Mouse (Mus musculus): ENCODE measurements around the gene Gm11027. TPM values are rescaled to one million over a fixed set of nuclear protein-coding genes. Genes with fewer than 3 reads are reported as not detected.
"Not testable (repeated sequence)": the region's sequence is repeated elsewhere in the genome, so short reads cannot be mapped to it uniquely, and the experiment has no call there.

The Gm11027 gene
- total RNA-seq (2012; rRNA removed): not detected in 2 replicates

DNA sequence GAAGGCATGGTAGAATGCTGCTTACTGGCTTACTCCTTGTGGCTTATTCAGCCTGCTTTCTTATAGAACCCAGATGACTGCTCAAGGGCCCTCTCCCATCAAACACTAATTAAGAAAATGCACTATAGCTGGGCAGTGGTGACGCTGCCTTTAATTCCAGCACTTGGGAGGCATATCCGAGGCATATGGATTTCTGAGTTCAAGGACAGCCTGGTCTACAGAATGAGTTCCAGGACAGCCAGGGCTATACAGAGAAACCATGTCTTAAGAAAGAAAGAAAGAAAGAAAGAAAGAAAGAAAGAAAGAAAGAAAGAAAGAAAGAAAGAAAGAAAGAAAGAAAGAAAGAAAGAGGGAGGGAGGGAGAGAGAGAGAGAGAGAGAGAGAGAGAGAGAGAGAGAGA lies at the start of gene Gm11027:
TSS of gene Gm11027 (plus strand) at position 301 of the 400 bp plus-strand sequence.
- DNase-seq (ENCODE audit: low read depth, low spot score); H3K27ac ChIP-seq (ENCODE audit: insufficient read depth, low read depth, low read length, poor library complexity, severe bottlenecking); H3K9me3 ChIP-seq (ENCODE audit: control insufficient read depth, insufficient read depth, low read depth, low read length); in situ Hi-C loops (cut with MboI; ENCODE audit: low sequenced_read_pairs in 2 of 2, unreplicated experiment in 2 of 2); H3K4me1 ChIP-seq (ENCODE audit: control insufficient read depth in 2 of 2, insufficient read depth in 2 of 2, low read length in 2 of 2, poor library complexity in 1 of 2); H3K4me3 ChIP-seq (ENCODE audit: insufficient read depth in 1 of 2, low read depth in 1 of 2, low read length in 2 of 2, poor library complexity in 1 of 2, severe bottlenecking in 1 of 2); H3K36me3 ChIP-seq (ENCODE audit: control insufficient read depth, insufficient read depth, low read length, poor library complexity, severe bottlenecking); H3K9ac ChIP-seq (ENCODE audit: insufficient read depth, low read depth, low read length, poor library complexity, severe bottlenecking): not testable (repeated sequence)

DNA sequence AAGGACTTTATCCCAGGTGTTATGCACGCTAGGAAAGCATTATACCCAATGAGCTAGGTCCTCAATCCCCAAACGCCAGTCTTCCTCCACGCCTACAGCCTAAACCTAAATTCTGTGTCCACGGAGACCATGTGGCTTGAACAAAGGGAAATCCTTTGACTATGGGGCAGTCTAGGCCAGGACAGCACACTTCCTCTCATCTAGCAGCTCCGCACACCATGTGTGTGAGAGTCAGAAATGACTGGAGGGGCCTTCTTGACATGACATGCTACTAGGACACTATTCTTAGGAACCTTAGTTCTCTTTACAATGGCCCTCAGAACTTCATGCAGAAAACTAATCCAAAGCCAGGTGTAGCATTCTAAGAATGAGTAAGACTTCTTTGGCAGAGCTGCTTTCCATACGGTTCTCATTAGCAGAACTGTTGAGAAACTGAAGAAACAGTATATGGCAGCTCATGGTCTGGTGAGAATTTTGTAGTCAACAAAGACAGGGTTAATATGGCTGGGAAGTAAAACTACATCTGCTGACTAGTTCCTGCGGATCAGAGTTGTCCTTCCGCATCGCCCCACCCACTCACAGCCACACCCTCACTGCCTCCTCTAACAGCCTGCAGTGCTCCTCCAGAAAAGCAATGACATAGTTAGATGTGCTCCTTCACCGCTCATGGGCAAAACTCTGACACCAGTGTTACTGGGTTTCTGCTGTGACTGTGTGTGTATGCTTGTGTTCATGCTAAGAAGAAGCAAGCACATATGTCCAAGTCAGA lies 48.7 kb upstream of the Gm11027 start:
- in situ Hi-C loops (cut with MboI; ENCODE audit: low sequenced_read_pairs in 2 of 2, unreplicated experiment in 2 of 2): no loop called here
- no peaks in the 10 kb centered on the region for H3K9me3 ChIP-seq (ENCODE audit: control insufficient read depth, insufficient read depth, low read depth, low read length)
- no peak for DNase-seq (ENCODE audit: low read depth, low spot score)
- no peak overlapping the region for H3K27ac ChIP-seq (ENCODE audit: insufficient read depth, low read depth, low read length, poor library complexity, severe bottlenecking)
- H3K9ac ChIP-seq (ENCODE audit: insufficient read depth, low read depth, low read length, poor library complexity, severe bottlenecking): no peak overlapping the region
- no peak overlapping the region for H3K4me3 ChIP-seq (ENCODE audit: insufficient read depth in 1 of 2, low read depth in 1 of 2, low read length in 2 of 2, poor library complexity in 1 of 2, severe bottlenecking in 1 of 2)
- no peaks in the 10 kb centered on the region for H3K4me1 ChIP-seq (ENCODE audit: control insufficient read depth in 2 of 2, insufficient read depth in 2 of 2, low read length in 2 of 2, poor library complexity in 1 of 2)
- H3K36me3 ChIP-seq (ENCODE audit: control insufficient read depth, insufficient read depth, low read length, poor library complexity, severe bottlenecking): no peaks in the 10 kb centered on the region
- no peak for TF ChIP-seq ZC3H11A (IDR thresholded peaks at IDR 0.05; ENCODE audit: borderline replicate concordance, low read depth, low read length)
- no peak for TF ChIP-seq ZNF384 (IDR thresholded peaks at IDR 0.05; ENCODE audit: low read depth, low read length)
- TF ChIP-seq CHD2 (IDR thresholded peaks at IDR 0.05; ENCODE audit: low read depth, low read length): no peak
- no peak for TF ChIP-seq MAFK (IDR thresholded peaks at IDR 0.05; ENCODE audit: insufficient read depth, low read depth, low read length)
- TF ChIP-seq HCFC1 (IDR thresholded peaks at IDR 0.05; ENCODE audit: borderline replicate concordance, insufficient read depth, low read length): no peak

DNA sequence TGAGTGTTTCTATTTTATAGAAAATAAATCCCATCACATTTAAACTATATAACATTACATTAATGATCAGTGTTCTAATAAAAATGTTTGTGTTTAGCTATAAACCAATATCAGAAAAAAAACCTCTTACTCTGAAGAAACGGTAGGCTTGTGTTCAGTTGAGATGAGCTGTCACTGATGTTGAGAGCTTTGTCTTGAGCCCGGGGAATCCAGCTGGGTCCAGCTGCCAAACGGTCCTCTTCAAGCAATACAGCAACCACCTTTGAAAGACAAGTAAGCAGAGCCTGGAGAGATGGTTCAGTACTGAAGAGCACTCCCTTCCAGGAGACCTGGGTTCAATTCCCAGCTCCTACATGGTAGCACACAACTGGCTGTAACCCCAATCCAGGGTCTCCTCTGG lies 45.7 kb upstream of the Gm11027 start:
- Histone ChIP-seq H3K9me3 (ENCODE audit: control insufficient read depth, insufficient read depth, low read depth, low read length) (no peaks in the 10 kb centered on the region), H3K27ac (ENCODE audit: insufficient read depth, low read depth, low read length, poor library complexity, severe bottlenecking) (no peak overlapping the region), H3K4me3 (ENCODE audit: insufficient read depth in 1 of 2, low read depth in 1 of 2, low read length in 2 of 2, poor library complexity in 1 of 2, severe bottlenecking in 1 of 2) (no peak overlapping the region), H3K36me3 (ENCODE audit: control insufficient read depth, insufficient read depth, low read length, poor library complexity, severe bottlenecking) (no peaks in the 10 kb centered on the region), H3K4me1 (ENCODE audit: control insufficient read depth in 2 of 2, insufficient read depth in 2 of 2, low read length in 2 of 2, poor library complexity in 1 of 2) (no peaks in the 10 kb centered on the region), H3K9ac (ENCODE audit: insufficient read depth, low read depth, low read length, poor library complexity, severe bottlenecking) (no peak overlapping the region)
- TF ChIP-seq CHD2 (IDR thresholded peaks at IDR 0.05; ENCODE audit: low read depth, low read length): no peak
- no peak for DNase-seq (ENCODE audit: low read depth, low spot score)
- in situ Hi-C loops (cut with MboI; ENCODE audit: low sequenced_read_pairs in 2 of 2, unreplicated experiment in 2 of 2): no loop called here

DNA sequence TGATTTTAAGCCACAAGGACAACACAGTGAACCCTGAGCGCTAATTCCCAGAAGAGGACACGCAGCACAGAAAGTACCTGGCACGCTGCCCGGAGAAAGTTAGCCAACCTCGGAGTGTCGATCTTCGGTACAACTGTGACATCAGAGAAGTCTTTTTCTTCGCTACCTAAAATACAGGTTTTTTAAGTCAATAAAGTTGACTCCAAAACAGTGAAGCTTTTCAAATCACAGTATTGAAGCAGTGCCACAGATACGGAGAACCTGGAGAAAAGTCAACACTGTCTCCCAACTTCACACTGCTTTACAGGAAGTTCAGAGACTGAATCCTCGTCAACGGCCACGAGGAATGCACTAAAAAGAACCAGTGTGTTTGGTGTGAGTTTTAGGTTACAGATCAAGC lies 43.6 kb upstream of the Gm11027 start:
- H3K4me3 ChIP-seq (ENCODE audit: insufficient read depth in 1 of 2, low read depth in 1 of 2, low read length in 2 of 2, poor library complexity in 1 of 2, severe bottlenecking in 1 of 2): no peak overlapping the region
- no peak for DNase-seq (ENCODE audit: low read depth, low spot score)

DNA sequence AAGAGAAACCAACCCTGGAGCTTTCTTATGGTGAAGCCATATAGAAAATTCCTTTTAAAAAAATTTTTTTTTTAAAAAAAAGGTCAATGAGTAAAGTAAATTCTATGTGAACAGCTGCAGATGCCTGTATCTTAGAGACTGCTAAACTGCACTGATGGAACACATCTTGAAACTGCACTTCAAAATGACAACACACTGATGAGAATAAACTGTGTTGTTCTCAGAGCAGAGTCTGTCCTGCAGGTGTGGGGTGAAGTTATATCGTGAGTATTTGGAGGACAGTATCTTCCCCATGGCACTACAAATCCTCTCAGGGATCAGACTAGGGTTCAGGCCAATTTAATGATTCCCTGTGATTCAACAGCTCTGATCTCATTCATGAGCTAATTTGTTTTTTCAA lies 43.1 kb upstream of the Gm11027 start:
- Histone ChIP-seq H3K4me3 (ENCODE audit: insufficient read depth in 1 of 2, low read depth in 1 of 2, low read length in 2 of 2, poor library complexity in 1 of 2, severe bottlenecking in 1 of 2) (no peak overlapping the region), H3K4me1 (ENCODE audit: control insufficient read depth in 2 of 2, insufficient read depth in 2 of 2, low read length in 2 of 2, poor library complexity in 1 of 2) (no peaks in the 10 kb centered on the region), H3K9me3 (ENCODE audit: control insufficient read depth, insufficient read depth, low read depth, low read length) (no peaks in the 10 kb centered on the region), H3K36me3 (ENCODE audit: control insufficient read depth, insufficient read depth, low read length, poor library complexity, severe bottlenecking) (no peaks in the 10 kb centered on the region), H3K9ac (ENCODE audit: insufficient read depth, low read depth, low read length, poor library complexity, severe bottlenecking) (no peak overlapping the region), H3K27ac (ENCODE audit: insufficient read depth, low read depth, low read length, poor library complexity, severe bottlenecking) (no peak overlapping the region)
- TF ChIP-seq MAFK (IDR thresholded peaks at IDR 0.05; ENCODE audit: insufficient read depth, low read depth, low read length) (no peak), HCFC1 (IDR thresholded peaks at IDR 0.05; ENCODE audit: borderline replicate concordance, insufficient read depth, low read length) (no peak)
- in situ Hi-C loops (cut with MboI; ENCODE audit: low sequenced_read_pairs in 2 of 2, unreplicated experiment in 2 of 2): no loop called here
- DNase-seq (ENCODE audit: low read depth, low spot score): no peak

More for the DNA sequence above, 43.6 kb upstream of the Gm11027 start:
- in situ Hi-C loops (cut with MboI; ENCODE audit: low sequenced_read_pairs in 2 of 2, unreplicated experiment in 2 of 2): no loop called here
- TF ChIP-seq CHD2 (IDR thresholded peaks at IDR 0.05; ENCODE audit: low read depth, low read length): no peak
- no peak for TF ChIP-seq HCFC1 (IDR thresholded peaks at IDR 0.05; ENCODE audit: borderline replicate concordance, insufficient read depth, low read length)
- TF ChIP-seq ZC3H11A (IDR thresholded peaks at IDR 0.05; ENCODE audit: borderline replicate concordance, low read depth, low read length): no peak
- TF ChIP-seq MAFK (IDR thresholded peaks at IDR 0.05; ENCODE audit: insufficient read depth, low read depth, low read length): no peak
- no peak for TF ChIP-seq ZNF384 (IDR thresholded peaks at IDR 0.05; ENCODE audit: low read depth, low read length)
- no peak overlapping the region for H3K27ac ChIP-seq (ENCODE audit: insufficient read depth, low read depth, low read length, poor library complexity, severe bottlenecking)
- H3K4me1 ChIP-seq (ENCODE audit: control insufficient read depth in 2 of 2, insufficient read depth in 2 of 2, low read length in 2 of 2, poor library complexity in 1 of 2): no peaks in the 10 kb centered on the region
- H3K9me3 ChIP-seq (ENCODE audit: control insufficient read depth, insufficient read depth, low read depth, low read length): no peaks in the 10 kb centered on the region
- no peak overlapping the region for H3K9ac ChIP-seq (ENCODE audit: insufficient read depth, low read depth, low read length, poor library complexity, severe bottlenecking)
- H3K36me3 ChIP-seq (ENCODE audit: control insufficient read depth, insufficient read depth, low read length, poor library complexity, severe bottlenecking): no peaks in the 10 kb centered on the region
